Mouse (Mus musculus) cerebellum, adult 8-10 months (tissue): Measurements from ENCODE around the gene Grm4.

Experiments used
- DNase-seq: peaks from one replicate; pipeline ENCODE4 v3.0.0; 2022

Grm4 gene

DNA sequence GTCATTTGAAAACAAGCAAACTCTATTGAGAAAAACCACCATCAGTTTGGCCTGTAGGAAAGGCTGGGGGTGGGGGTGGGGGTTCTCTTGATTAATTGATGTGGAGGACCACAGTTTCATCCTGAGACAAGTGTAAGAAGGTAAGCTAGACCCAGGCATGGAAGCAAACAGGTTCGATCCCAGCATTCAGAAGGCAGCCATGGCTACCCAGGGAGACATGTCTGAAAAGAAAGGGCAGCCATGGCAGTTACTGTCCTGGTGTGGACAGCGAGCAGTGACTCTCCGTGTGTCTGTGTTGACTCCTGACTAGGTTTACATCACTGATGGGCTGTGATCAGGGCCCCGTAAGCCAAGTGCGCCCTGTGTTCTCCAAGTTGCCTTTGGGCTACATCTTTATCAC lies at the start of gene Grm4:
TSS of gene Grm4 (minus strand) at position 101 of the 400 bp plus-strand sequence.
- no peak for DNase-seq

DNA sequence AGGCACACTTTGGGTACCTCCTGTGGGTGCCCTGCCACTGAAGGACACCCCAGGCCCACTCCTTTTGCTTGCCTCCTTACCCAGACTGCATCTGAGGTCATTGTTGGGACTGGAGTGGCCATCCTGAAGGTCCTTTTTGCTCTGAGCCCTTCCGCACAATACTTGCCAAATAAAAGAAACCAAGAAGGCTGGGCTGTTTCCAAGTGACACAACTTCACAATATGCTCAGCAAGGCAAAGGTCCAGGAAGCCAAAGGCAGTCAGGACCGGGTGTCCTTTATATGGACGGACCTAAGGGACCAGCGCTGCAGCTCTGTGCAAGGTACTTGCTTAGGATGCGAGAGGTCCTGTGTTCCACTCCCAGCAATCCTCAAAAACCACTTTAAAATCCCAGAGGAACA lies 47.0 kb upstream of the Grm4 start:
- DNase-seq: no peak

- DNase-seq: no peak
These were observed 44.7 kb upstream of the Grm4 start for GRCm38 (mm10) chr17:27565942-27566267.

- DNase-seq: peak; percentile 99
These were observed 44.1 kb upstream of the Grm4 start, which contains the start of gene AI413582 for GRCm38 (mm10) chr17:27565163-27565941. TSS of gene AI413582 (minus strand) at chr17:27565756.

DNA sequence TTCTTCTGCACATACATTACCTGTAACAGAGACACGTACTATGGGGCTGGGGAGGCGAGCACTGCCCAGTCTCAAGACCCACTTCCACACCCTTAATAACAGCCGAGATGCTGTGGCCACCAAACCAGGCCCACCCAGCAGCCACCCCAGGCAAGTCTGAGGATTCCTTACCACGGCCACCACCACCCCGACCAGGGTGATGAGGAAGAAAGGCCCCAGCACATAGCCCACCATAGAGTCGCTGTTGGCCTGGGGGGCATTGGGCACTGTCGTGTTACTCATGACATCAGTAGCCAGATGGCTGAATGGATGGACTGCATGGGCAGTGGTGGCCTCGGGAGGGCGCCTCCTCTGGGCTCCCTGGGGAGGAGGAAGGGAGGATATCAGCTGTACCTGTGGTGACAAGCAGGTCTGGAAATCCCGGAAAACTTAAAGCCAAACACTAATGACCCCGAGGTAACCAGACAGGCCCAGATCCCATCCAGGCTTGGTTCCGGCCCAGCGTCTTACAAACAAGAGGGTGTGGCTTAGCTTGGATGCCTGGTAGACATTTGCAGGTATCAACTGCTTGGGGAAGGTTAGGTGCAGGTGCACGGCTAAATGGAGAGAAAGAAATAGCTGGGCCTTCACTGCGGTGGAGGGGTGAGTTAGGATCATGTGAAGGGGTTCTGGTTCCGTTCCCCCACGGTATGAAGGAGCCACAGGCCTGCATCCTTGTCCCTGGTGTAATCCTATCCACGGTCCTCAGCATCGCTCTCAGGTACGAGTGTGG lies 43.4 kb upstream of the Grm4 start:
- peak; percentile 57 for DNase-seq

DNA sequence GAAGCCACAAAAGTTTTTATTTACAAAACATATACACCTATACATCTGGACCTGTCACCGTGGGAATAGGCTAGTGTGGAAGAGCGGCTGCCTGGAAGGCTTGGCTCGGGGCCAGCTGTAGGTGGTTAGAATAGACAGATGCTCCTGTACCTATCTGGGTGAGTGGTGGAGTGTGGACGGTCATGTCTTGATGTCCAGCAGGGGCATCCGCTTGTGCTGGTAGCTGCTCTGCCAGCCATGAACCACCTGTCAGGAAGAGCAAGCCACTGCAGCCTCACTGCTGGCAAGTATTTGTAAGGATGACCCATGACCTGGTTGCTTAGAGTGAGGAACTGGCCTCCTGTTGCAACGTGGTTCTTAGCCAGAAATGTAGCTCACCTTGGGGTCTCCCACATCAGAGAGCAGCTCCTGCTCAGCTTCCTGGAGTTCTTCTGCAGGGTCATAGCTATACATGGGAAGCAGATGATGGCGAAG lies 42.6 kb upstream of the Grm4 start:
- peak; percentile 58 for DNase-seq

GRCm38 (mm10) chr17:27561809-27562526 lies 40.8 kb upstream of the Grm4 start:
- DNase-seq: no peak

DNA sequence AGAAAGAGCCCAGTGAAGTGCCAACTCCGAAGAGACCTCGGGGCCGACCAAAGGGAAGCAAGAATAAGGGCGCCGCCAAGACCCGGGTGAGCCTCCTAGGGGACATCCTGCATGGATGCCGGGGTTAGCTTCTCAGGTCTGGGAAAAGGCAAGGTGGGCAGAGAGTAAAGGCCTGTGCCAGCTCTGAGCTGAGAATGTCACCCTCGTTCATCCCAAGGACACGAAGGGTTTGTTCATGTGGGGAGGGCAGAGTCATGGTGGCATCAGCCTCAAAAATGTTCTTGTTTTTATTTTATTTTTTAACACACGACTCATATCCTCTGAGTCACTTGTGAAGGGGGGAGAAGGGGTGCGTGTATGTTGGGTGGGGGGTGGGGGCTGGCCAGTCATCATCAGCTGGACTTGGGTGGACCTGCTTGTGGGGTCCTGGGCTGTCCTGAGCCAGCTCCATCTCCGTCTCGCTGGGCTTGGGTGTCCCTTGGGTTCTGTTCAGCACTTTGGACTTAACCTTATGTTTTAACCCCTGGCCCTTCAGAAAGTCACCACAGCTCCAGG lies 39.8 kb upstream of the Grm4 start:
- no peak for DNase-seq

GRCm38 (mm10) chr17:27559596-27559995 lies 38.4 kb upstream of the Grm4 start:
- no peak for DNase-seq

DNA sequence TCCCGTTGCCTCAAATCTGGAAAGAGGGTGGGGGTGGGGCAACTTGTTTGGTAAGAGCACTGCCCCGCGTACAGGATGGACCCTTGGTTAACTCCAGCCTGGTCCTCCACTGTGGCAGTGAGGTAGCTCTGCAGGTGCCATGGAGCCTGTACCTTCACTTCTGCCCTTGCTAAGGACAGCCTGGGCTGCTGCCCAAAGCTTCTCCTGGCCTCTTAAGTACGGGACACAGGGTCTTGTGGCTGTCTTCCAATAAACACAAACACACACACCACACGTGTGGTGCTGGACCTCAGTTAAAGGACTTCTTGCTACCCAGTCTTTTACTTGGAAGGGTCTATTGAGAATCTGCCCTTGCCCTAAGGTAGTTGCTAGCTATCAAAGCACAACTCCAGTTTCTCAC lies 37.6 kb upstream of the Grm4 start:
- no peak for DNase-seq

DNA sequence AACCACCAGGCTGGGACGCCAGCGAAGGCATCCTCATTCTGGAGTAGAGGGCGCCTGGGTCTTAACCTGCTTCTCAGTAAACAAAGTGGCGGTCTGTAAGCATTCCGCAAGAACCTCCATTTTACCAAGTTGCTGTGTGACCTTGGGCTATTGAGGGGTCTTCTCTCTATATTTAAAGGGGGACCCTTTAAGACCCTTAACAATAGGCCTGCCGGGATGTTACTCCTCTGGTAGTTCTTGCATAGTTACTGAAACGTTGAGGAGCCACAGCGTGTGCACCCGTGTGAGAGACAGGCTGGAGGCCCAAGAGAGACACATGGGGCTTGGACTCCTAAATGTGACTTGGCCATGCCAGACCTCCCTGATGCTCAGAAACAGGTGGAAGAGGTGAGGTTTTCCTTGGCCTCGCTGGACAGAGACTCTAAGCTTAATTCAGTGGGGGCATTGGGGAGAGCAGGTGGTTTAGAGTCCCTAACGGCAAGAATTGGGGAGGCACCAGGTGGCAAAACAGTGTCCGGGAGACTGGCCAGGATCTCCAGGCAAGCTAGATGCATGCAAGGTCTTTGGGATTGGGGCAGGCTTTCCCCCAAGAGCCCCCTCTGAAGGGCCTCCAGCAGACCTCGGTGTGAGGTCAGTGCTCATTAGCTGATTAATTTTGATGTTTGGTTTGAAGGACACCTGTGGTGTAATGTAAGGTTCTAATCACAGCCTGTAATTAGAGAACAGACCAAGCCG lies 36.9 kb upstream of the Grm4 start:
- DNase-seq: peak; percentile 69

- DNase-seq: no peak
These were observed 36.2 kb upstream of the Grm4 start for GRCm38 (mm10) chr17:27557181-27557926.

DNA sequence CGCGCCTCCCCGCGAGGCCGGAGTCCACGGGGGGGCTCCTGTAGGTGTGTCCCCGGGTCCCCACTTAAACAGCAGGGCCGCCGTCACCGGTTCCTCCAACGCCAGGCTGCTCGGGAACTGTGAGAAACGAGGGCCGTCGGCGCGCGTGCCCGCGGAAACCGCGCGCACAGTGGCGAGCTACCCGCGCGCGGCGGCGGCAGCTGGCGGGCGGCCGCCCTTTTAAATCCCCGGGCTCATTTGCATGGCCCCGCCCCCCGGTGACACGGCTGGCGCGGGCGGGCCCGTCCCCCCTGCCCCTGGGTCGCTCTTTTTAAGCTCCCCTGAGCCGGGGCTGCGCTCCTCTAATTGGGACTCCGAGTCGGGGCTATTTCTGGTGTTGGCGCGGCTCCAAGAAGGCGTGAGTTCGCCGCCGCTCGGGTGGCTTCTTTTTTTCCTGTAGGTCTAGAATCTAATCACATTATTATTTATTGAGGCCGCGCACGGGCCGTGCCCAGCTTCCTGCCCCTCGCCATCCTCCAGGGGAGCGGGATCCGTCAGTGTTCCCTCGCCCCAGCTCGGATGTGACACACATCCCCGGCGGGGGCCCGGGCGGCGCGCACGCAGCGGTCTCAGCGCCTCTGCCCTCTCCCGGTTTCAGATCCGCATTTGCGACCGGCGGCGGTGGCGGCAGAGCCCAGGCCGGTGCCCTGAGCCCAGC lies 35.3 kb upstream of the Grm4 start, which contains the start of gene Hmga1:
TSS of gene Hmga1 (plus strand) at position 183 of the 697 bp plus-strand sequence.
- peak; percentile 84 for DNase-seq

- DNase-seq: peak; percentile 50
These were observed 34.4 kb upstream of the Grm4 start for GRCm38 (mm10) chr17:27555512-27556172.

GRCm38 (mm10) chr17:27555075-27555511 lies 33.9 kb upstream of the Grm4 start:
- no peak for DNase-seq

DNA sequence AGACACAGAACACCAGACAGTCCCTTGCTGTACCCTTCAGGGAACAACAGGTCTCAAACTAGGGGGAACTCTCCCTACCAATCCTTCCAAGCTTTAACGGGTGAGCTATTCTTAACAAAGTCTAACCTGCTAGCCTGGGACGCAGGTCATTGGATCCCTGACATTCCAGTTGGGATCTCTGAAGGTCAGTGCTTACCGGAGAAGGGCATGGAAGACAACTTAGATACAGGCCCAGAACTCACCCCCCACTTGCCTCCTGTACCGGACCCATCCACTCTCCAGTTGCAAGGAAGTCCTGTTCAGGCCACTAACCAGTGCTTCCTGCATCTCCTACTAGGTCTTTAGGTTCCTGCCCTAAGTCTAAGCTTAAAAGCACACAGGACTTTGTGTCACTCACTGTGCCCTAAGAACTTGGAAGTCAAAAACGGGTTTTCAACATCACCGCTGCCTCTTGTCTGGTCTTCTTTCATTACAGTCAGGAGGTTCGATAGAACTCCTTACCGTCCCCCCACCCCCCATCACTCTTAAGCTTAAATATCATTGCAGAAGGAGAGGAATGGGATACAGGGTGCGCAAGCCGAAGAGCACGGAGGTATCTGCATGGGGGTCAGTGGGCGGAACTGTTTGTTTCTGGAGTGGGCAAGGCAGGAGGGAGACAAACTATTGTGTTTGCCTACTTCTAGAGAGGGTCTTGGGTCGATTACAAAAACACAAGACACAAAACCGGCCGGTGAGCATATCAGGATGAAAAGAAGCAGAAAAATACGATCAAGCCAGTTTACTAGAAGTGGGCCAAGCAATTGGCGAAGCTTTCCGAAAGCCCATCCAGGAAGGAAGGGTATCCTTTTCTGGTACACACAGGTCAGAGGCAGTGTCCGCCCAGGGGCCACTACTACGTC lies 33.1 kb upstream of the Grm4 start:
- no peak for DNase-seq

- DNase-seq: peak; percentile 38
These were observed 31.3 kb upstream of the Grm4 start for GRCm38 (mm10) chr17:27552215-27553201.

GRCm38 (mm10) chr17:27551393-27551940 lies 30.3 kb upstream of the Grm4 start:
- DNase-seq: no peak
